Comparison of ENCODE assay signal across 8 mouse cellular contexts in genomic region chr10:20548833-20549710, GRCm38 (mm10).
DNase-seq lines count a peak whose midpoint lies in the region; ATAC-seq lines count a peak whose summit lies in the region.

No protein-coding gene starts in this region.

- H3K27ac ChIP-seq in heart, embryonic 14.5 days (replicated peaks in 1 of 2; ENCODE audit: control insufficient read depth in 1 of 2, insufficient read depth in 1 of 2, low read depth in 2 of 2, low read length in 2 of 2) = peak overlapping the region; percentile 77 to 85

- peak; percentile 38 for DNase-seq in Muller cell, postnatal 12 days (ENCODE audit: inconsistent ontology term)
- peak; percentile 58 for DNase-seq in embryo, embryonic 11 days
- DNase-seq in kidney, postnatal 10 days = peak; percentile 75
- DNase-seq in neural tube, embryonic 10.5 days (ENCODE audit: extremely low spot score, low spot score) = peak; percentile 29
- DNase-seq in ovary, postnatal 14 days (ENCODE audit: low spot score) = no peak
- no peak for DNase-seq in ovary, postnatal 36 days (ENCODE audit: low spot score)
- no peak for DNase-seq in spleen, adult 12 weeks (ENCODE audit: low spot score)

- peak overlapping the region; percentile 8 to 47; a peak in 3 of 4 replicates for H3K4me3 ChIP-seq in heart, embryonic 14.5 days (ENCODE audit: control insufficient read depth in 1 of 2, insufficient read depth in 1 of 2, low read depth in 1 of 2, low read length in 2 of 2)

- ATAC-seq in heart, embryonic 14.5 days (ENCODE audit: insufficient number of reproducible peaks, insufficient read depth, low FRiP score, low read depth) = no peak

- H3K27me3 ChIP-seq in heart, embryonic 14.5 days (ENCODE audit: control insufficient read depth, insufficient read depth, low read length) = no peaks in the 10 kb centered on the region

- H3K4me2 ChIP-seq in heart, embryonic 14.5 days (ENCODE audit: low read length) = peak overlapping the region; percentile 82

- no peaks in the 10 kb centered on the region for H3K36me3 ChIP-seq in heart, embryonic 14.5 days (ENCODE audit: control insufficient read depth, insufficient read depth, low read length)

- no peaks in the 10 kb centered on the region for H3K9me3 ChIP-seq in heart, embryonic 14.5 days (ENCODE audit: control insufficient read depth, low read length)

- peaks cover 12 to 27% of the 10 kb centered on the region in 2 experiments for H3K4me1 ChIP-seq in heart, embryonic 14.5 days (ENCODE audit: control insufficient read depth in 2 of 2, insufficient read depth in 2 of 2, low read length in 2 of 2)

- 36% methylated on average over 13 of the region's 13 CpGs for WGBS in heart, embryonic 14.5 days

- H3K9ac ChIP-seq in heart, embryonic 14.5 days (ENCODE audit: low read length) = peak overlapping the region; percentile 80

Comparison
In these comparisons a context has a peak if more than half of its experiments do, and no peak if none do; other contexts are left out.
1. DNase-seq: peak in Muller cell, postnatal 12 days (single experiment), embryo, embryonic 11 days (single experiment), kidney, postnatal 10 days (single experiment) and neural tube, embryonic 10.5 days (single experiment); none in ovary, postnatal 14 days (single experiment), ovary, postnatal 36 days (single experiment) and spleen, adult 12 weeks (single experiment).